Mouse (Mus musculus): ENCODE results near the gene Spata33.
A peak's percentile ranks its signal among the peaks of the same experiment; 100 is the strongest.
"Not testable (repeated sequence)": the region's sequence is repeated elsewhere in the genome, so short reads cannot be mapped to it uniquely, and the experiment has no call there.

Spata33 gene

DNA sequence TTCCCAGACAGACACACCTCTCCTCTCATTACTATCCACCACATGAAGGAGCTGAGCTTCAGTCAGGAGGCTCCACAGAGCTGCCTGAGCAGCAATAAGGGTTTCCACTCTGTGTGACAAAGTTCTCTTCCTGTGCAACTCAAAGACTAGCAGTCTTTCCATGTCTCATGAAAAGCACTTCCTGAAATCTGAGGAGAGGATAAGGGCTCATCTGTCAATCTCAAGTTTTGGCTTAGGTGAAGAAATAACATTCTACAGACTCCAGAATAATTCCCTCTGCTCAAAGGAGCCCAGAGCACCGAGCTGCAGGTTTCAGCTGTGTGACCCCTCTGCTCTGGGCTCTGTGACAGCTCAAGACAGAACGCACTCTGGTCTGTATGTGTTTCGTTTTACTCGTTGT, 40.3 kb downstream of the Spata33 start:
- Histone ChIP-seq H3K4me1 (replicated peaks; ENCODE audit: low read depth, low read length) (peaks cover 19% of the 10 kb centered on the region), H3K4me3 (replicated peaks; ENCODE audit: low read length) (peak overlapping the region; percentile 97), H3K9me3 (ENCODE audit: low read length) (no peaks in the 10 kb centered on the region), H3K36me3 (ENCODE audit: insufficient read depth, low read length) (peaks cover 65% of the 10 kb centered on the region), H3K27me3 (ENCODE audit: insufficient read depth, low read length) (peaks cover 16% of the 10 kb centered on the region)
- TF ChIP-seq NANOG (IDR thresholded peaks at IDR 0.05; ENCODE audit: borderline replicate concordance, low read length) (no peak), POU5F1 (IDR thresholded peaks at IDR 0.05; ENCODE audit: borderline replicate concordance, low read length) (no peak)

DNA sequence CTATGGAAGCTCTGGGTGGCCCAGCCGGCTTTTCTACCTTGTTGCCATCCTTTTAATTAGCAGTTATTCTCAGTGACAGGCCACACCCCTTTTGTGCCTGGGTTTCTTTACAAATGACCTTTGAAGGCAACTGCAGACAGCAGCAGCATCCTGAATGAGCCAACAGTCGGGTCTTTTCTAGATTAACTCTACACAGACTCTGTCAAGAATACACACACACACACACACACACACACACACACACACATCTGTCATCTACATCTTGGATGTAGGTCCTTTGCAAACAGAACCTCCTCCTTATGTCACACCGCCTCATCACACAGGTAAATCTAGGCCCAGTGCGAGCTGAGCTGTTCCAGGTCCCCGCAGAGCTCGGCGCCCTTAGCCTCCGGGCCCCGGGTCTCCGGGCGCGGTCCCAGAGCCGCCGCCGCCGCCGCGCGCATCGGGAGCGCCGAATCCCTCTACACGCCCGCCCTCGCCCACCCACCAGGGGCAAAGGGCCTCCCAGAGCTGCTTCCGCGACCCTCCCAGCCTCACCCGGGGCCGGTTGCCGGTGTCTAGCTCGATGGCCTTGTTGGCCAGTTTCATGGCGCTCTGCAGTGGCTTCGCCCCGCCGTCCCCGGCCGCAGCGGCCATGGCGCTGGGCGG, 40.9 kb downstream of the Spata33 start:
- peaks cover 16% of the 10 kb centered on the region for H3K27me3 ChIP-seq (ENCODE audit: insufficient read depth, low read length)
- H3K4me3 ChIP-seq (replicated peaks; ENCODE audit: low read length) = peak overlapping the region; percentile 97
- H3K4me1 ChIP-seq (replicated peaks; ENCODE audit: low read depth, low read length) = peaks cover 25% of the 10 kb centered on the region
- peaks cover 65% of the 10 kb centered on the region for H3K36me3 ChIP-seq (ENCODE audit: insufficient read depth, low read length)
- H3K9me3 ChIP-seq (ENCODE audit: low read length) = no peaks in the 10 kb centered on the region
- TF ChIP-seq POU5F1 (IDR thresholded peaks at IDR 0.05; ENCODE audit: borderline replicate concordance, low read length) (no peak), CTCF (conservative IDR thresholded peaks at IDR 0.05; ENCODE audit: low read length) (no peak), NANOG (IDR thresholded peaks at IDR 0.05; ENCODE audit: borderline replicate concordance, low read length) (no peak)

GRCm38 (mm10) chr8:123254099-123254885, 41.7 kb downstream of the Spata33 start, which contains the start of the genes Zfp276 and Vps9d1:
Zfp276 (plus strand) TSS chr8:123254195.
Vps9d1 (minus strand) TSS chr8:123254348.
- TF ChIP-seq CTCF (conservative IDR thresholded peaks at IDR 0.05; ENCODE audit: low read length) = no peak
- TF ChIP-seq NANOG (IDR thresholded peaks at IDR 0.05; ENCODE audit: borderline replicate concordance, low read length) = no peak
- peaks cover 16% of the 10 kb centered on the region for H3K27me3 ChIP-seq (ENCODE audit: insufficient read depth, low read length)
- peaks cover 65% of the 10 kb centered on the region for H3K36me3 ChIP-seq (ENCODE audit: insufficient read depth, low read length)
- H3K4me3 ChIP-seq (replicated peaks; ENCODE audit: low read length) = peak within 1 kb of the TSS; percentile 97
- H3K9me3 ChIP-seq (ENCODE audit: low read length) = no peaks in the 10 kb centered on the region
- peaks cover 25% of the 10 kb centered on the region for H3K4me1 ChIP-seq (replicated peaks; ENCODE audit: low read depth, low read length)

GRCm38 (mm10) chr8:123255170-123255569, 42.5 kb downstream of the Spata33 start:
- Histone ChIP-seq H3K9me3 (ENCODE audit: low read length) (no peaks in the 10 kb centered on the region), H3K4me3 (replicated peaks; ENCODE audit: low read length) (peak overlapping the region; percentile 97), H3K36me3 (ENCODE audit: insufficient read depth, low read length) (peaks cover 63% of the 10 kb centered on the region), H3K27me3 (ENCODE audit: insufficient read depth, low read length) (peaks cover 16% of the 10 kb centered on the region), H3K4me1 (replicated peaks; ENCODE audit: low read depth, low read length) (peaks cover 25% of the 10 kb centered on the region)
- no peak for TF ChIP-seq CTCF (conservative IDR thresholded peaks at IDR 0.05; ENCODE audit: low read length)
- TF ChIP-seq NANOG (IDR thresholded peaks at IDR 0.05; ENCODE audit: borderline replicate concordance, low read length) = no peak
- no peak for TF ChIP-seq POU5F1 (IDR thresholded peaks at IDR 0.05; ENCODE audit: borderline replicate concordance, low read length)

- Histone ChIP-seq H3K4me1 (replicated peaks; ENCODE audit: low read depth, low read length) (peaks cover 25% of the 10 kb centered on the region), H3K9me3 (ENCODE audit: low read length) (no peaks in the 10 kb centered on the region), H3K4me3 (replicated peaks; ENCODE audit: low read length) (no peak overlapping the region), H3K27me3 (ENCODE audit: insufficient read depth, low read length) (peaks cover 16% of the 10 kb centered on the region), H3K36me3 (ENCODE audit: insufficient read depth, low read length) (peaks cover 52% of the 10 kb centered on the region)
- TF ChIP-seq POU5F1 (IDR thresholded peaks at IDR 0.05; ENCODE audit: borderline replicate concordance, low read length) = no peak
- TF ChIP-seq CTCF (conservative IDR thresholded peaks at IDR 0.05; ENCODE audit: low read length) = no peak
- no peak for TF ChIP-seq NANOG (IDR thresholded peaks at IDR 0.05; ENCODE audit: borderline replicate concordance, low read length)
Measured at GRCm38 (mm10) chr8:123257114-123257513, 44.5 kb downstream of the Spata33 start.

GRCm38 (mm10) chr8:123257593-123257992, 45.0 kb downstream of the Spata33 start:
- H3K4me1 ChIP-seq (replicated peaks; ENCODE audit: low read depth, low read length) = peaks cover 25% of the 10 kb centered on the region
- not testable (repeated sequence) for H3K9me3 ChIP-seq (ENCODE audit: low read length); H3K4me3 ChIP-seq (replicated peaks; ENCODE audit: low read length)
- H3K36me3 ChIP-seq (ENCODE audit: insufficient read depth, low read length) = peaks cover 51% of the 10 kb centered on the region
- H3K27me3 ChIP-seq (ENCODE audit: insufficient read depth, low read length) = peaks cover 16% of the 10 kb centered on the region

GRCm38 (mm10) chr8:123267926-123268656, 55.5 kb downstream of the Spata33 start:
- Histone ChIP-seq H3K4me3 (replicated peaks; ENCODE audit: low read length) (peak overlapping the region; percentile 23; the same call in 1 of the 2 replicates), H3K4me1 (replicated peaks; ENCODE audit: low read depth, low read length) (peaks cover 36% of the 10 kb centered on the region), H3K9me3 (ENCODE audit: low read length) (no peaks in the 10 kb centered on the region), H3K27me3 (ENCODE audit: insufficient read depth, low read length) (no peaks in the 10 kb centered on the region), H3K36me3 (ENCODE audit: insufficient read depth, low read length) (peaks cover 97% of the 10 kb centered on the region)
- TF ChIP-seq CTCF (conservative IDR thresholded peaks at IDR 0.05; ENCODE audit: low read length) (no peak), POU5F1 (IDR thresholded peaks at IDR 0.05; ENCODE audit: borderline replicate concordance, low read length) (no peak), NANOG (IDR thresholded peaks at IDR 0.05; ENCODE audit: borderline replicate concordance, low read length) (no peak)

- no peak overlapping the region for H3K4me3 ChIP-seq (replicated peaks; ENCODE audit: low read length)
- peaks cover 100% of the 10 kb centered on the region for H3K36me3 ChIP-seq (ENCODE audit: insufficient read depth, low read length)
- no peaks in the 10 kb centered on the region for H3K9me3 ChIP-seq (ENCODE audit: low read length)
- H3K27me3 ChIP-seq (ENCODE audit: insufficient read depth, low read length) = no peaks in the 10 kb centered on the region
- H3K4me1 ChIP-seq (replicated peaks; ENCODE audit: low read depth, low read length) = peaks cover 42% of the 10 kb centered on the region
- TF ChIP-seq POU5F1 (IDR thresholded peaks at IDR 0.05; ENCODE audit: borderline replicate concordance, low read length) = no peak
- TF ChIP-seq CTCF (conservative IDR thresholded peaks at IDR 0.05; ENCODE audit: low read length) = no peak
- TF ChIP-seq NANOG (IDR thresholded peaks at IDR 0.05; ENCODE audit: borderline replicate concordance, low read length) = no peak
Measured at GRCm38 (mm10) chr8:123271147-123271546, 58.5 kb downstream of the Spata33 start.

All from E14TG2a.4 (cell line).